Mouse (Mus musculus) neural tube, embryonic 14.5 days (tissue): ENCODE data around the gene Syp. TPM values are rescaled to one million over a fixed set of nuclear protein-coding genes. Genes with fewer than 3 reads are reported as not detected.
A peak's percentile ranks its signal among the peaks of the same experiment; 100 is the strongest.

Source experiments
- ATAC-seq: fragments of 200-750 bp; cut with Nextera tagmentation; 2 replicates; pipeline ENCODE4 v1.8.0; 2017; ENCODE audit warnings: low read depth, mild to moderate bottlenecking, moderate TSS enrichment, moderate library complexity
- H3K27ac ChIP-seq: fragments of 300-500 bp; sonication (generic); 2 replicates; pipeline ENCODE4 v1.5.1; 2014; ENCODE audit warnings: low read depth, mild to moderate bottlenecking, control low read depth, low read length, moderate library complexity, mixed read lengths
- H3K27me3 ChIP-seq: fragments of 300-500 bp; sonication (generic); 2 replicates; pipeline ENCODE4 v1.6.1; 2014; ENCODE audit warnings: low read length; ENCODE audit not compliant: control insufficient read depth, insufficient read depth
- H3K36me3 ChIP-seq: fragments of 300-500 bp; sonication (generic); 2 replicates; pipeline ENCODE4 v1.6.1; 2014; ENCODE audit warnings: low read length, mixed read lengths; ENCODE audit not compliant: control insufficient read depth, insufficient read depth
- H3K4me1 ChIP-seq: fragments of 300-500 bp; sonication (generic); 2 replicates; pipeline ENCODE4 v1.6.1; 2014; ENCODE audit warnings: low read length; ENCODE audit not compliant: control insufficient read depth, insufficient read depth
- H3K4me2 ChIP-seq: fragments of 300-500 bp; sonication (generic); 2 replicates; pipeline ENCODE4 v1.6.1; 2014; ENCODE audit warnings: mild to moderate bottlenecking, low read depth, low read length, control low read depth
- H3K4me3 ChIP-seq: fragments of 300-500 bp; sonication (generic); 2 replicates; pipeline ENCODE4 v1.5.1; 2014; ENCODE audit warnings: low read depth, low read length, control low read depth, mixed read lengths
- H3K9ac ChIP-seq: fragments of 300-500 bp; sonication (generic); replicated peaks from 2 replicates; pipeline ENCODE4 v1.6.1; 2014; ENCODE audit warnings: low read depth, mild to moderate bottlenecking, control low read depth, low read length, mixed read lengths
- H3K9me3 ChIP-seq: fragments of 300-500 bp; sonication (generic); 2 replicates; pipeline ENCODE4 v1.6.1; 2016; ENCODE audit warnings: low read length; ENCODE audit not compliant: control insufficient read depth
- WGBS: fragments of 180-500 bp; shearing (Covaris S2); extraction: QIAGEN DNeasy Blood & Tissue Kit; methylation state at CpG from one replicate; pipeline ENCODE4 v1.1.7; 2014; 5-methylcytosine and 5-hydroxymethylcytosine counted together
- polyA plus RNA-seq: library from polyadenylated mRNA; unstranded; fragments of >200 nt; fragmentation: Nextera tagmentation; extraction: Ambion mirVana; gene quantifications from 2 replicates; pipeline ENCODE4 v1.2.1, GENCODE M21; 2014

Gene Syp
- polyA plus RNA-seq, 1 experiment from 2014 or later, result 149 TPM

DNA sequence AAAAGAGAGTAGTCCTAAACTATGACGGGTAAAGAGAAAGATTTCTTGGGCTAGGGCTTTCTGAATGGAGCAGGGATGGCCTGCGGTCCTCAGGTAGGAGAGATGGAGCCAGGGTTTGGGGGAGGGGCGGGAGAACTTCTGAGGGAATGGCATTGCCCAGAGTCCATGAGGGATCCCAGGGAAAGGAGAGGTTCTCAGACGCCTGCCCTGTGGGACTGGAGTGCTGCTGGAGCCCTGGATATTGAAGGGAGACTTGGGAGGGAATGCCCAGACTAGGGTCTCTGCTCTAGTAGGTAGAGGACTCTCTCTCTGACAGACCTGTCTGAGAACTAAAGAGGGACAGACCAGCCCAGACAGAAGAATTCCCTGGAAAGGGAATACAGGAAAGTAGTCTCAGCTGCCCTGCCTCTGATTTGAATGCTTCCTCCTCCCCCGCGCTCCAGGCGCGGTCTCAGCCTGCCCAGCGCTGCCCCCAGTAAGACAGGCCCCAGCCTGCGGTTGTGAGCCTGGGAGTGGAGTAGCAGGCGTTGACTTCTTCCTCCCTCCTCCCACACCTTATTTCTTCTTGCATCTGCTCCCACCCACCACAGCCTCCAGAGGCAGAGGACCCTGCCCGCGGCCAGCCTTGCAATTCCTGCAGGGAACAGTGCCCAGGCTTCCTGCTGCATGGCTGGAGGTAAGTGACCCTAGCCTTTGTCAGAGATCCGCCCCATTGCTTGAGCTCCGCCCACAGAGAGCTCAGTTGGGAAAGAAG lies 19.9 kb downstream of the Syp start:
- WGBS, result 18% methylated on average over 11 of the region's 15 CpGs
- H3K9ac ChIP-seq, result no peak overlapping the region
- H3K4me1 ChIP-seq, result no peaks in the 10 kb centered on the region
- no peak overlapping the region for H3K4me3 ChIP-seq
- H3K36me3 ChIP-seq, result no peaks in the 10 kb centered on the region
- ATAC-seq, result no peak
- no peaks in the 10 kb centered on the region for H3K27me3 ChIP-seq
- H3K27ac ChIP-seq, result no peak overlapping the region
- H3K9me3 ChIP-seq, result no peaks in the 10 kb centered on the region
- no peak overlapping the region for H3K4me2 ChIP-seq

DNA sequence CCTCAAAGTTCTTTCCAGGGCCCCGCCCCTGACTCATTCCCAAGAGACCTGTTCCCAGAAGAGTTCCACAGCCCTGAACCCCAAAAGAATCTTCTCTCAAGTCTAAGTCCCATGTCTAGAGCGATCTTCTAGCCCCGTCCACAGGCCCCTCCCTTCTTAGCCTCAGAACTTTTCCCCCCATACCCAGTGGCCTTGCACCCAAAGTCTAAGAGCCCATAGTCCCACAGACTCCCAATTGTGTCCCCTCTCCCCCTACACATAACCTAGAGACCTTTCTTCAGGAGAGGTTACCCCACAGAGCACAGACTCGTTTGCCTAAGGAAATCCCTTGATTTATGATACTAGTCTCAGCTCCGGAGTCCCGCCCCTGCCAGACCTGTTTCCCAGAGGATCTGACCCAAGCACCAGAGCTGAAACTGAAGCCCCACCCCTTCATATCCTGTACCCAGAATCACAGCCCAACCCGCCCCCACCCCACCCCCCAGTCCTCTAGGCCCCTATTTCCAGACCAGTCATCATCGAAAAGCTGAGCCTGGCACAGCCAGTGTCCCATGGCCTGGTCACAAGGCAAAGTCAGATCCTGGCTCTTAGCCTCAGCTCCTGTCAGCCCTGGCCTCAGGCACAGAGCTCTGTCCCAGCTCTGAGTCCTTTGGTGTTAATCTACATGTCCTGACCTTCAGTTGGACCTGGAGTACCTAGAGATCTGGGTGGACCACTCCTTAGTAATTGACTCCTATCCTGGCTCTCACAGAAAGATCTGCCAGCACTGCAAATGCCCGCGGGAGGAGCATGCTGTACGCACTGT lies 20.7 kb downstream of the Syp start:
- H3K4me2 ChIP-seq, result no peak overlapping the region
- no peaks in the 10 kb centered on the region for H3K4me1 ChIP-seq
- H3K36me3 ChIP-seq, result no peaks in the 10 kb centered on the region
- ATAC-seq, result no peak; the same call in 1 of the 2 replicates
- no peak overlapping the region for H3K4me3 ChIP-seq
- no peak overlapping the region for H3K9ac ChIP-seq
- WGBS, result 45% methylated on average over 11 of the region's 11 CpGs
- no peak overlapping the region for H3K27ac ChIP-seq
- H3K9me3 ChIP-seq, result no peaks in the 10 kb centered on the region
- no peaks in the 10 kb centered on the region for H3K27me3 ChIP-seq

DNA sequence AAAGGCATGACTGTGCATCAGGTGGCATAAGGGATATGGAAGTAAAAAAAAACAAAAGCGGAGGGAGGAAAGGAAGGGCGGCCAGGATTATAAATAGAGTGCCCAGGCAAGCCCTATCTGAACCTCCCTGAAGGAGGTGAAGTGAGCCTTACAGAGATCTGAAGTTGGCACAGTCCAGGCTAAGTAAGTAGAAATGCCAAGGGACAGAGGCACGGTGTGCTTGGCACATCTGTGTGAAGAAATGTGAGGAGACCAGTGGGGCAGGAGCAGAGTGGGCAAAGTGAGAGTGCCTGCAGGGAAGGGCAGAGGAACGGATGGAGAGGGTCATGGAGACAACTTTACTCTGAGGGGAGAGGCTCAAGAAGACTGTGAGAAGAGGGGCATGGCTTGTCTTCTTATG lies 22.8 kb downstream of the Syp start:
- H3K27ac ChIP-seq, result no peak overlapping the region
- H3K27me3 ChIP-seq, result no peaks in the 10 kb centered on the region
- H3K4me3 ChIP-seq, result no peak overlapping the region
- H3K4me1 ChIP-seq, result no peaks in the 10 kb centered on the region
- H3K36me3 ChIP-seq, result no peaks in the 10 kb centered on the region
- H3K4me2 ChIP-seq, result no peak overlapping the region
- no peak overlapping the region for H3K9ac ChIP-seq
- ATAC-seq, result no peak
- 82% methylated on average over 4 of the region's 4 CpGs for WGBS
- H3K9me3 ChIP-seq, result no peaks in the 10 kb centered on the region

DNA sequence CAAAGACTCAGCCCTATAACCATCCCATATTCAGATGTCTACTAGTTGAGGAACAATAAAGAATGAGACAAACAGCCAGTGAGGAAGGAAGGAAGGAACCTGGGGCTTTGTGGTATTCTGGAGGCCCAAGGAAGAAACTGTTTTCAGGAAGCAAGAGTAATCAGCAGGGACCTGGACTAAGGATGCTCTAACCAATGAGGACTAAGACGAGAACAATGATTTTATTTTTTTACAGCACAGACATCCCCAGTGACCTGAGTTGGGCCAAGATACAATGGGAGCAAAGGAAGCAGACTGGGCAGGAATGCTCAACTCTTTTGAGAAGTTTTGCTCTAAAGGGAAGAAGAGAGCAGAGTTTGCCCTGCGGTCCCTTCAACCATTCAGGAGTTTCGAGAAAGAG lies 24.7 kb downstream of the Syp start:
- ATAC-seq, result no peak
- Histone ChIP-seq H3K4me3 (no peak overlapping the region), H3K27me3 (no peaks in the 10 kb centered on the region), H3K4me1 (no peaks in the 10 kb centered on the region), H3K4me2 (no peak overlapping the region), H3K9me3 (no peaks in the 10 kb centered on the region), H3K27ac (no peak overlapping the region), H3K36me3 (no peaks in the 10 kb centered on the region), H3K9ac (no peak overlapping the region)
- 38% methylated on average over 3 of the region's 3 CpGs for WGBS

DNA sequence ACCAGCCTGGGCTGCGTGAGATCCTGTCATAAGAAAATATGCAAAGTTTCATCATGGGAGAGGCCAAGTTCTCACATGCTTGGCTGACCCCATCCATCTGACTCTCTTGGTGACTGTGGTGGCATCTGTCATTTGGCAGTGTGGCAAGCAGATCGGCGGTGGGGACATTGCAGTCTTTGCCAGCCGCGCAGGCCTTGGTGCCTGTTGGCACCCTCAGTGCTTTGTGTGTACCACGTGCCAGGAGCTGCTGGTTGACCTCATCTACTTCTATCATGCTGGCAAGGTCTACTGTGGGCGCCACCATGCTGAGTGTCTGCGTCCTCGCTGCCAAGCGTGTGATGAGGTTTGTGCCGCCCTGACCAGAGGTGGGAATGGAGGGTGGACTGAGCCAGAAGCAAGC lies 26.5 kb downstream of the Syp start:
- H3K4me3 ChIP-seq, result no peak overlapping the region
- H3K4me1 ChIP-seq, result no peaks in the 10 kb centered on the region
- H3K27ac ChIP-seq, result no peak overlapping the region
- no peak overlapping the region for H3K4me2 ChIP-seq
- H3K27me3 ChIP-seq, result no peaks in the 10 kb centered on the region
- no peak overlapping the region for H3K9ac ChIP-seq
- WGBS, result 92% methylated on average over 11 of the region's 11 CpGs
- no peaks in the 10 kb centered on the region for H3K9me3 ChIP-seq
- no peak for ATAC-seq
- H3K36me3 ChIP-seq, result no peaks in the 10 kb centered on the region

DNA sequence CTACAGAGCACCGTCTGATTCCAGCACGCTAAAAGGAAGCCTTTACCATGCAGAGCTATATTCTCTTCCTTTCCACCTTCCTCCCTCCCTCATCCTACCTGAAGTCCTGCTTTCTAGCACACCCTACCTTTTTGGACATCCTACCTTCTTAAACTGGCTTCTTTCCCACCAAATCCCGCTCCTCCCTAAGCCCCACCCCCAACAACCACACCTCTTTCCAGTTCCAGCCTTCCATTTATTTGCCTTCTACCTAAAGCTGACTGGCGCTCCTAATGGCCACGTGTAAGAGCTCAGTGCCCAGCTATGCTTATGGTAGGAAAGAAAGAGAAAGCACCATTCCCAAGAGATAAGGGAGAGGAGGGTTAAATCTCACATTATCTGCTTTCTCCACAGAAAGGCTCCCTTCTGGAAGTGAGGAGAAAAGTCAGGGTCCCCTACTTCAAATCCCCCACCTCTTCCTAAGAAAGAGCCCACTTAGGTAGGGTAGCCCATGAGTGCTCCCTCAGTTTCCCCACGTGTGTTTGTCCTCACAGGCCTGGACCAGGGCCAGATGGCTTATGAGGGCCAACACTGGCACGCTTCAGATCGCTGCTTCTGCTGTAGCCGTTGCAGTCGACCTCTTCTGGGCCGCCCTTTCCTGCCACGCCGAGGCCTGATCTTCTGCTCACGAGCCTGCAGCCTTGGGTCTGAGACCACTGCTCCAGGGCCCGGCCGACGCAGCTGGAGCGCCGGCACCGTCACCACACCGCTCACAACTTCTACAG lies 27.6 kb downstream of the Syp start:
- Histone ChIP-seq H3K4me1 (no peaks in the 10 kb centered on the region), H3K9ac (no peak overlapping the region), H3K4me3 (no peak overlapping the region), H3K36me3 (no peaks in the 10 kb centered on the region), H3K9me3 (no peaks in the 10 kb centered on the region), H3K27me3 (no peaks in the 10 kb centered on the region), H3K27ac (no peak overlapping the region), H3K4me2 (no peak overlapping the region)
- WGBS, result 78% methylated on average over 21 of the region's 21 CpGs
- no peak for ATAC-seq

DNA sequence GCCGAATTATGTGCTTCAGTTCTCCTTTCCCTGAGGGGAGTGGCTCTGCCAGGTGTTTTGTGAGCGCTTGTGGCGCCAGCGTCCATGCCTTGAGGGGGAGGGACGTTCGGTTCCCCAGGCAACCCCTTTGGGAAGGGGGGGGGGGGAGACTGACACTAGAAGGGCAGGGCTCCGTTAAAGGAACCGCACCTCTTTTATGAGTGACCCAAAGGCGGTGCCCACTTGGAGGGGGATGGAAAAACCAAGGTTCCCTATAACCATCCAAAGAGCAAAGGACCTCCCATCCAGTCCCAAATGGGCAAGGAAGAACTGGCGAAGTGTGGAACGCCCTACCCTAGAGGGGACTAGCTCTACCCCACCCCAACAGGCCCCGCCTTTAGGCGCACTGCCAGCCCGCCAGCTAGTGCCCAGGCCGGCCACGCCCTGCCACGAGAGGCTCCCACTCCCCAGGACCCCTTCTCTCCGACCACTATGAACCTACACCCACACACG lies 32.2 kb downstream of the Syp start:
- ATAC-seq, result peak; percentile 35
- Histone ChIP-seq H3K4me3 (peak overlapping the region; percentile 25; the same call in 1 of the 2 replicates), H3K27me3 (no peaks in the 10 kb centered on the region), H3K27ac (no peak overlapping the region), H3K4me2 (peak overlapping the region; percentile 40), H3K9me3 (no peaks in the 10 kb centered on the region), H3K9ac (no peak overlapping the region), H3K4me1 (no peaks in the 10 kb centered on the region), H3K36me3 (no peaks in the 10 kb centered on the region)
- WGBS, result 20% methylated on average over 17 of the region's 19 CpGs

DNA sequence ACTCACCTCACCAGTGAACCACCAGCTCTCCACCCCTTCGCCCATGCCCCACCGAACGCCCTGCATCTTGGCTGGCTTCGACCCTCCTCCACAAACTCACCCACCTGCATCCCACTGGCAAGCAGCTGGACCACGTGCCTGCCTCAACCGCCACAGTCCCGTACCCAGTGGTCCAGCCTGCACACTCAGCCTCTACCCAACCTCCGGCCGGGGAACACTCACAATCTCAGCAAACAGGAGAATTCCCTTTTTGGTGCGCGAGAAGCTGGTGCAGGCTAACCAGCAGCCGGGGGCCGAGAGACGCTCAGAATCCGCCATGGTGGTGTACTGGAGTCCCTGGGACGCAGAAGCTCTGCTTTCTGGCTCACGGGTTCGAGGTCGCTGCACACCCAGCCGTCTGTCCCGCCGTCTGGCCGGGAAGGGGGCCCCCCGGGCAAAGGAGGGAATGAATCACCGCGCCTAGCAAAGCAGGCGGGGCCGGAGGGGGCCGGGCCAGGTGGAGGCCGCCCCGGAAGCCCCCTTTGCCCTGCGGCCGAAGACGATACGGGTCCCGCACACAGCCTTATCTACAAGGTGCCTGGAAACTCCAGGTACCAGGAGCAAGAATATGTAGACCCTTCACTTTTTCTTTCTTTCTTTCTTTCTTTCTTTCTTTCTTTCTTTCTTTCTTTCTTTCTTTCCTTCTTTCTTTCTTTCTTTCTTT lies 32.8 kb downstream of the Syp start, which contains the start of gene Plp2:
Gene Plp2, minus strand, starts transcription at position 470 of the 703 bp plus-strand sequence.
- Histone ChIP-seq H3K36me3 (no peaks in the 10 kb centered on the region), H3K27ac (no peak within 1 kb of the TSS), H3K27me3 (no peaks in the 10 kb centered on the region), H3K4me2 (peak within 1 kb of the TSS; percentile 40), H3K9me3 (no peaks in the 10 kb centered on the region), H3K4me3 (peak within 1 kb of the TSS; percentile 25), H3K4me1 (no peaks in the 10 kb centered on the region), H3K9ac (no peak within 1 kb of the TSS)
- 21% methylated on average over 34 of the region's 36 CpGs for WGBS
- no peak; the same call in 1 of the 2 replicates for ATAC-seq
